Mouse (Mus musculus) embryo, embryonic 11 days (tissue): ENCODE data around the gene Retreg1.

Source experiments
- DNase-seq: peaks from one replicate; pipeline ENCODE4 v3.0.0-alpha.2; 2015

The Retreg1 gene

DNA sequence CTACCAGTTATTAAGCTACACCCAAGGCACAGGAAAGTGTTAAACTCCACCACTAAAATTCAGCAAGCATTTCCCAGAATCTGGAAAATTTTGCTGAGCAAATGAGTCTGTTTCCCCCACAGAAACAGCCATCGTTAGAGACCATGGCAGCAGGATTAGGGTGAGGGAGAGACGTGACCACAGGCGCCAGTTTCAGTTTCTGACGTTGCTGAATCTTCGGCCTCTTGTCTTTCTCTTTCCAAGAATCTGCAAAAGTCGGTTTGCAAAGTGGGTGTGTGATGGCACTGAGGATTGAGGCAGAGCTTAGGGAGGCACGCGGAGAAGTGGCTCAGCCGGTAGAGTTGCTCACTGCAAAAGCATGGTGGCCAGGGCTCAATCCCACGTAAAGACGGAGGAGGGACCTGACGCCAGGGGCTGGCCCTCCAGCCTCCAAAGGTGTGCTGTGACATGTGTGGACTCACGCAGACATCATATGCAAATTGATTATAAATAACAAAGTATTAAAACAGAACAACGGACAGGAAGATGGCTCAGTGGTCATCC lies 41.5 kb downstream of the Retreg1 start:
- DNase-seq, result no peak

DNA sequence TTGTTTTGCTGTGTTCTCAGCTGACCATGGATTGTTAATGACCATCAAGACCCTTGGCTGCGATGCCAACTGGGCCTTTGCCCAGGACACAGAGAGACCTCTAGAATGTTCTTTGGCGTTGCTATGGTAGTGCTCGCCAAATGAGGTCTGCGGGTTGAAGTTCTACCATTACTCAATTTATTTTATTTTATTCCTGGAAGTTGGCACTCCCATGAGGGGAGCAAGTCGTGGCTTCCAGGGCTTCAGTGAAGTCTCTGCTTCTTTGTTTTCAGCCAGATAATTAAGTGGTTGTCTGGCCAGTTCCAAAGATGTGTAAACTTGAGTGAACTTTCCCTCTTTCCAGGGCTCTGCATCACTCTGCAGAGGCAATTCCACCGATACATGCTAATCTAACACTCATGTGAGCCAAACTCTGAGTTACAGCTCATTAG lies 43.6 kb downstream of the Retreg1 start:
- no peak for DNase-seq

GRCm38 (mm10) chr15:25889927-25890326 lies 46.9 kb downstream of the Retreg1 start:
- DNase-seq, result no peak

DNA sequence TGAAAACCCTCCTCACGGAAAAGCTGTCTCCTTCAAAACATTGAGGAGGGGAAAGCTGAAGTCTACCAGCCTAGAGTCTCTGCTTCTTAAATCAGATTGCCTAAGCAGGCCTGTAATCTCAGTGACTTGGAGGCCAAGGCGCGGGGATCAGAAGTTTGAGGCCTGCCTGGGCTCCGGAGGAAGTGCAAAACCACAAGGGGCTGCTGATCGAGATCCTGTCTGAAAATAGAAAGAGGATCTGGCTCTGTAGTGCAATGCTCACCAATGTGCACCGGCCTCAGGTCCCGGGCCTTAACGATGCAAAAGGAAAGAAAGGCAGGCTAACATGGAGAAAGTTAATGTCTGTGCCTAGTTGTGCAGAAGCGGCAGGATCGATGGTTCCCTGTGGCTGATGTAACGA lies 48.6 kb downstream of the Retreg1 start:
- no peak for DNase-seq

DNA sequence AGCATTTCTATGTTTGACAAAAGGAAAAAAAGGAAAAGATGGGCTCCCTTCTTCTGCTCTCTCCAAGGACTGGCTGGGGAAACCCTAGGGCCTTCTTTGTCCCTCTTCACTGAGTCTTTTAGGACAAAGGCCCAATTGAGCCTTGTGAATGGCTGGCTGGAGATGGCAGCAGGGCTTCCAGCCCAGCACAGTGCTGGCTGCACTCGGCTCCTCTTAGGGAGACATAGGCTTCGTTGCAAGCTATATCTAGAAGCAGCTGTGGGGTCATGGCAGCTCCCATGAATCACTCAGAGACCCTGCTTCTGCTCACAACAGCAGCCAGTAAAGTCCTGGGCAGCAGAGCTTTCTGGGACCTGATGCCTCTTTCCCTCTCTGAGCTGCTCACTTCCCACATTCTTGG lies 50.3 kb downstream of the Retreg1 start:
- peak; percentile 29 for DNase-seq

DNA sequence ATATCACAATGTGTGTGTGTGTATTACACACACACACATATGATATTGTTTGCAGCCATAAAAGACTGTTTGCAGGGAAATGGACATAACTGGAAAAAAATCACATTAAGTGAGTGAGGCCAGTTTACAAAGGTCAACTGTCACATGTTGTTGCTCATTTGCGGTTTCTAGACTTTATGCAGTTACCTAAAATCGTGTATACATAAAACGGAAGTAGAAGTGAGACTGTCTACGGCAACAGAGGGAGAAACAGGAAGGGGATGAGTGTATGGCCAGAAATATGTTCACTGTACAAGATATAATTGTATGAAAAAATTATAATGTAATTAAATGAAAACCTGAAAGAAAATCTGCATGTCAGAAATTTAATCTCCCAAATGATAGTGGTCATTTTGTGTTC lies 53.8 kb downstream of the Retreg1 start:
- DNase-seq, result no peak

GRCm38 (mm10) chr15:25897617-25898016 lies 54.6 kb downstream of the Retreg1 start:
- DNase-seq, result no peak

DNA sequence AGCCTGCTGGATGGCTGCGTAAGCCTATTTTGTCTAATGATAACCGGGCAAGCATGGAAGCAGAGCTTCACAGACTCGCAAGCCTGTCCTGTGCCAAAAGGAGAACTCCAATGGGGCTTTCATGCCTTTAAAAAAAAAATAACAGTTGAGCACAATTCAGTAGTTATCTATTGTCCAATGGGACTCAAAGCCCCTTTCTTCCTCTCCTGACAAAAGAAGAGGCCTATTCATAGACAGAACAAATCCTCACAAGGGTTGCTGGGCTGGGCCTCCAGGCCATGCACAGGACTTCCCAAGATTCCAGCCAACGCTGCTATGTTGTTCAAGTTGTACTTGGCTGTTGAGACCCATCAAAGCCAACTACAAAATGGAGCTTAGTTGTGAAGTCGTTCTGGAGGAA lies 56.0 kb downstream of the Retreg1 start:
- DNase-seq, result no peak

DNA sequence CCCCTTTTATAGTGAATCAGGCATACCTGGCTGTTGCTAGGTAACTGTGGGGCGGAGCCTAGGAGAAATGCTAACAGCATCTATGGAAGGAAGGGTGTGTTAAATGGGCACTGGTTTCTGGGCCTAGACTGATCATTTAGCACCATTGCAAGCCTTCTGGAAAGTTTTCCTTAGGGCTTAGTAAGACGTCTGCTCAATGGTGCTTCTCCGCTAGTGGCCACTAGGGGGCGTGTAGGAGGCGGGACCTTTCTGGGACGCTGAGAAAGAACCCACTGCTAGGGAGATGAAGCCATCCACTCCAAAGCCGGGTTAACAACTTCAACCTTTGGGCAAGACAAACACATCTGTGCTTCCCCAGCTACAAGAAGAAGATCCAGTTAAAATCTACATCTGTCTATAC lies 57.6 kb downstream of the Retreg1 start:
- DNase-seq, result peak; percentile 62

DNA sequence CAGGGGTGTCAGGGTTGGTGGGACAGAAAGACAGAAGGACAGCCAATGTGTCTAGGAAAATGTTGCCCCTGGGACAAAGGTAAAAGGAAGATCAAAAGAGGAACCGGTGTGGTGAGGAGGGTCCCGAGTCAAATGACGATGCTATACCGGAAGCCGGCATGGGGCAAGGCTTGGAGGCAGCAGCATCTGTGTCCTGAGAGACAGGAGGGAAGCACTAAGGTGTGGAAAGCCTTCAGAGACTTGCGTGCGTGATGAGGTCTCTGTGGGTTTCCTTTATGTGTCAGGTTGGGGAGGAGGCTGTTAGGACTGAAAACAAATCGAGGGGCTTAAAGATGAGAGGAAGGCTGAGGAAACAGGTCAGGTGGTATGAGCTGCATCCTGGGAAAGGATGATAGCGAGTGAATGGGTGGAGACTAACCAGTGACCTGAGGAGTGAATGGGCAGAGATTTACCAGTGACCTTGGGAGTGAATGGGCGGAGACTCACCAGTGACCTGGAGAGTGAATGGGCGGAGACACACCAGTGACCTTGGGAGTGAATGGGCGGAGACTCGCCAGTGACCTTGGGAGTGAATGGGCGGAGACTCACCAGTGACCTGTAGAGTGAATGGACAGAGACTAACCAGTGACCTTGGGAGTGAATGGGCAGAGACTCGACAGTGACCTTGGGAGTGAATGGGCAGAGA lies 60.1 kb downstream of the Retreg1 start:
- no peak for DNase-seq

GRCm38 (mm10) chr15:25904435-25905021 lies 61.5 kb downstream of the Retreg1 start:
- no peak for DNase-seq

DNA sequence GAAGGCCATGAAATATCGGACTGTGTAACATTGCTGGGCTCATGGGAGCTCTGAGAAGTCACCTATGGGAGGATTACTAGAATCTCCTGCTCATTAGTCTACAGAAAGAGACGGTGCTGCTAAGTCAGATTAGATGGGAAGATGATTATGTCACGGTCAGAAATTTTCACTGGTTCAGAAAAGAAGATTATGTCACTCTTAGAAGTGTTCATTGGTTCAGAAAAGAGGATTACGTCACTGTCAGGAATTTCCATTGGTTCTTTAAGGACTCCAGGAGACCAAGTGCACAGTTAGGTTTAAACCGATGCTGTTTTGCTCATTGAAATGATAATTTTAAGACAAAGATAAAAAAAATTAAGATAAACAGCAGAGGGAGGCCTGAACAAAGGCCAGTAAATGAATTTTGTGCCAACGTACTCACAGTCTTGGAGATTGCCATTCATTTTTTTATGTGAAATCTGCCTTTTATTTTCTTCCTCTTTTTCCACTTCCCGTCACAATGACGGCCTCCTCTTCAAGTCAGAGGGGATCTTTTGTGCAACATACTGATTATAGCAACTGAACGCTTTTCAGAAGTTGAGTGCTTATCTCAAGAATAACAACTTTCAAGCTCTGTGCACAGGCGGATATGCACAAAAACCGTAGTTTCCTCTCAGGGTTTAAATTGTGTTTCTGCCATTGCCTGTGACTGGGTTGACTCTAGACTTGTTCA lies 67.0 kb downstream of the Retreg1 start:
- no peak for DNase-seq

DNA sequence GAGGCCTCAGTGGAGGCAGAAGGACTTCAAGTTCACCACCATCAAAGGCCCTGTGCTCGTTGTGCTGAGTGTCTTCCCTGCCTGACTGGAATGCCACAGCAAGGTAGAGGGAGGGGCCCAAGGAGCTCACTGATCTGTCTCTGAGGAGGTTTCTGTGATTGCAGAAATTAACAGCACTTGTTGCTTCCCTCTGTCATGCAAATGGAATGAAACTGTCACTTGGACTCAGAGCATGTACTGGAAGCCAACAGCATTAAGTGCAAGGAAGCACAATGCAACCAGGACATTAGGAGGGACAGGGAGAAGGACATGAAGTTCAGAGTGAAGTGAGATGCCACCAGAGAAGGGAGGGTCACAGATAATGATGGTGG lies 67.5 kb downstream of the Retreg1 start:
- DNase-seq, result no peak

DNA sequence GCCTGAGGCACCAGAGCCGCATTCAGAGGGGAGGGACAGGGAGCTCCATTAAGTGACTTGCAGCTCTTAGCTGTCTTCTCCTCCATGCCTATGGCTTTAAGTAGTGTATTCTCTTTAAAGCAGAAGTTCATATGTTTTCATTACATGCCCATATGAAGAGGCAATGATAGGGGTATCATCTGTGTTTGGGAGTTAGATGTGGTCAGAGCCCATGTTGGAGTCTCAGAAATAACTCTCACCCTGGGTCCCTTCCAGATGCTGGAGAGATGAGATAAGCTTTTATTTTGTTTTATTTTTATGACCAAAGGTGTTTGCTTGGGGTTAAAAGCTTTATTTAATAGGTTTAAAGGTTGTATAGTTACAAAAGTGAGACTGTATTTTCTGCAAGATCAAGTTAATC lies 67.9 kb downstream of the Retreg1 start:
- DNase-seq, result no peak

DNA sequence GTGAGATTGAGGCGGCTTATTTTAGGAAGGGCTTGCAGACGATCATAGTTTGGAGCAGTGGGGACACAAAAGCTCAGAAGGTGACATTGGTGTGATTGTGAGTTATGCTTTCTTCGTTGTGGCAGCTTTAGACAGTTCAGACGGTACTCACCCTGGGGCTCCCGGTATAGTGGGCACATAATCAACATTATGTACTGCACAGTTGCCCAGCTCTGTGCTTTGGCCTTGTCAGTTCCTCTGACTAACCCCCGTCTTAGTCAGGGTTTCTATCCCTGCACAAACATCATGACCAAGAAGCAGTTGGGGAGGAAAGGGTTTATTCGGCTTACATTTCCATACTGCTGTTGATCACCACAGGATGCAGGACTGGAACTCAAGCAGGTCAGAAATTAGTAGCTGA lies 69.9 kb downstream of the Retreg1 start:
- no peak for DNase-seq

DNA sequence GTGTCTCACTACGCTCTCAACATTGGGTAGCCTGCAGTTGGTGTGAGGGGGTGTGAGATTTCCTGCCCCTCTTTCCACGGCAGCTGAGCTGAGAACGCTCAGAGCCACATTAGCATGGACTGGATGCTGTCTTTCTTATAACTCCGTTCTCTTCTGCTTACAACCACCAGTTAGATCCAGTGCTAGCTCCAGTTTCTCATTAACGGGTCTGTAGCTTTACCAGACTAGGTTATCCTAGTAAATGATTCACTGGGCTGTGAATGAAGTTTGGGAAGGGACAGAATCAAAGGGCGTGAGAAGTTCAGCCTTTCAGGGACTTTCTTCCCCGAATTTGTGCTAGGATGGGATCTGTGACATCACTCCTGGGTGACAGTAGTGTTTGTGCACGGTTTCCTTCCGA lies 70.7 kb downstream of the Retreg1 start:
- no peak for DNase-seq

- no peak for DNase-seq
Measured at GRCm38 (mm10) chr15:25914160-25914559, 71.2 kb downstream of the Retreg1 start.

- DNase-seq, result peak; percentile 9
Measured at GRCm38 (mm10) chr15:25915013-25915412, 72.0 kb downstream of the Retreg1 start.

- no peak for DNase-seq
Measured at GRCm38 (mm10) chr15:25915574-25916205, 72.7 kb downstream of the Retreg1 start.

- DNase-seq, result no peak
Measured at GRCm38 (mm10) chr15:25916252-25916651, 73.3 kb downstream of the Retreg1 start.

GRCm38 (mm10) chr15:25918641-25919040 lies 75.7 kb downstream of the Retreg1 start:
- no peak for DNase-seq

DNA sequence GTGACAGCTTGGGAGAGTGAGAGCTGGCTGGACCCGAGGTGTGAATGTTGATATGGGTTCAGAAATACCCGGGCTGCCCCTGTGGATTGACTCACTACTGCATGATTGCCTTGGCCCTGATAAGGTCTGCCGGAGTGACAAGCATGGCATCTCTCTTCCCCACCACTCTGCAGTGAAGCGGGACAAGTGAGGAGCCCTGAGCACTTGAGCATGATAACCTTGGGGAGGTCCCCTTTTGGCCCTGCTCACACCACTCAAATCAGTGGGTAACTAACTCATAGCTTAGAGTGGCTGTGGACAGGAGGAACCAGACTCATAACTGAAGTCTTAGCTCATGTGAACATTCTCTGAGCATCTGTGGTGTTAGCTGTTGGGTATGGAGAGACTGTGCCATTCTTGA lies 77.0 kb downstream of the Retreg1 start:
- no peak for DNase-seq

GRCm38 (mm10) chr15:25920886-25921285 lies 77.9 kb downstream of the Retreg1 start:
- DNase-seq, result no peak

DNA sequence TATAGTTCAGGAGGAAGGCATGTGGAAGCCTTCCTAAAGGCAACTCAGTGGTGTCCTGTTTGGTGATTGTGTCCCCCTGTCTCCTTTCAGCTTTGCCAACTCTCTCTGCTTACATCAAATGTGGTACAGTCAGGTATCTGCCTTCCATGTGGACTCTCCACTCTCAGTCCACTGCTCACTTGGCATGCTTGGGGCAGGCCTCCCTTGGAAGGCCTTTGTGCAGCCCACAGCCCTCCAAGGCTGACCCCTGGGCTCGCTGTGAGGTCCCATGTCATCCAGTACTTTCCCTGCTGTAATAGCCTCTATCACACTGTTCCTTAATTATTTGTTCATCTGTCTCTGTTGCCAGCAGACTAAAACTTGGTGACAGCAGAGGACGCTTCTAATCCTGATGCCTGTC lies 79.0 kb downstream of the Retreg1 start:
- no peak for DNase-seq
